In the genomic region with DNA sequence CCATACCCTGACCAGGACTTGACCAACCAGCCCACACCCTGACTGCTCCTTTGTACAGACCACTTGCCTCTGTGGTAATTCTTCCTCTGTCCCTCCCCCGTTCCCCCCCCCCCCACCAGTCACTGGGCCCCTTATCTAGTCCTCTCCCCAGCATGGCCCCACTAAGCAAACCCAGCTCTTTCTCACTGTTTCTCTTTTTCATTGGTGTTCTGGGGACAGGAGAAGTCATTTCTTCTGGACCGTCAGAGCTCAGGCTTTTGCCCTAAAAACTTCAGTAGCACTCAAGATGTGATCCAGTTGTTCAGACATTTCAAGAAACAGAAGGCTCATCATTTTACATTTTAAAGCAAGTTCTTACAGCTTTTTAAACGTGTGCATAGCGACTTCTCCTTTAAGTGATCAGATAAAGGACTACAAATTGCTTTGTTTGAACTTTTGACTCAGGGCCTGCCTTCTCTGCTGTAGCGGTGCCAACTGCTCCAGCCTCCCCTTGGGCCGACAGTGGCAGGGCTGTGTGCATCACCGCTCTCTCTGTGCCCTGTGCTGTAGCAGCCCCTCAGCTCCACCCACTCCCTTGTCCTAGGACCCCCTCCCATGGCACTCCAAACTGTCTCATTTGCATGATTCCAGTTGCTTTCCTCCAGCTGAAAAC, we compare ENCODE assay signal across 13 mouse cellular contexts. TPM values are rescaled to one million over a fixed set of nuclear protein-coding genes. Genes with fewer than 3 reads are reported as not detected.
DNase-seq lines count a peak whose midpoint lies in the region; ATAC-seq and TF ChIP-seq lines count a peak whose summit lies in the region.
"Had no signal": no experiment of that assay in that cellular context is flagged by ENCODE, and none has a peak within 500 bp of the region (broad histone marks: within the 10 kb centered on the region; RNA-seq: fewer than 3 reads in every experiment).

No protein-coding gene starts in this region.

- no peaks in the 10 kb centered on the region for H3K27me3 ChIP-seq in heart, adult 2 months (ENCODE audit: control insufficient read depth, insufficient read depth, low read length)
- H3K27me3 ChIP-seq in hindbrain, embryonic 16.5 days (replicated peaks; ENCODE audit: control insufficient read depth, insufficient read depth, low read length), result no peaks in the 10 kb centered on the region
- H3K27me3 ChIP-seq: hindbrain, embryonic 15.5 days; limb, embryonic 13.5 days; Patski had no signal

- no peak for TF ChIP-seq CTCF in heart, adult 2 months (IDR thresholded peaks at IDR 0.05)

- peak in 1 of 2 experiments; percentile 32 for DNase-seq in heart, adult 2 months
- no peak for DNase-seq in heart, postnatal 10 days
- DNase-seq in 3134 (ENCODE audit: extremely low read depth, insufficient read length, low spot score) (peak; percentile 63), liver (peak; percentile 67)
- peak; percentile 38 to 58 for DNase-seq in adrenal gland, postnatal 36 days
- DNase-seq in ovary, postnatal 10 days (ENCODE audit: low spot score), result no peak
- no peak for DNase-seq in left cerebral cortex, postnatal 36 days (ENCODE audit: low spot score in 2 of 2)
- DNase-seq: cerebellum, postnatal 36 days; thymus, postnatal 4 days had no signal

- intact Hi-C loops in heart, adult 2 months (cut with DNase I), result no loop called here
- intact Hi-C loops in heart, postnatal 10 days (cut with DNase I), result no loop called here
- intact Hi-C loops in left cerebral cortex, postnatal 36 days (cut with DNase I), result no loop called here

- peaks cover 11% of the 10 kb centered on the region for H3K4me1 ChIP-seq in heart, adult 2 months (ENCODE audit: control insufficient read depth, insufficient read depth, low read length)
- H3K4me1 ChIP-seq in hindbrain, embryonic 16.5 days (ENCODE audit: control insufficient read depth, insufficient read depth, low read depth, low read length), result no peaks in the 10 kb centered on the region
- H3K4me1 ChIP-seq: hindbrain, embryonic 15.5 days; limb, embryonic 13.5 days had no signal

- TF ChIP-seq POLR2A in heart, adult 2 months (IDR thresholded peaks at IDR 0.05; ENCODE audit: insufficient read depth, low read depth, low read length), result no peak

- no peak overlapping the region for H3K4me2 ChIP-seq in hindbrain, embryonic 16.5 days (ENCODE audit: low read length)
- H3K4me2 ChIP-seq: hindbrain, embryonic 15.5 days; limb, embryonic 13.5 days had no signal

- 26% methylated on average over 7 of the region's 7 CpGs for WGBS in heart, adult 2 months
- 35% methylated on average over 7 of the region's 7 CpGs for WGBS in hindbrain, embryonic 16.5 days

- H3K9me3 ChIP-seq in hindbrain, embryonic 16.5 days (ENCODE audit: control insufficient read depth, low read length), result no peaks in the 10 kb centered on the region
- H3K9me3 ChIP-seq: hindbrain, embryonic 15.5 days; limb, embryonic 13.5 days had no signal

- peak overlapping the region; percentile 54 for H3K27ac ChIP-seq in heart, adult 2 months
- H3K27ac ChIP-seq in hindbrain, embryonic 16.5 days (ENCODE audit: low read depth, low read length), result no peak overlapping the region
- H3K27ac ChIP-seq: hindbrain, embryonic 15.5 days; limb, embryonic 13.5 days had no signal

- 0 out of 2 replicates have a peak overlapping the region, but pooled peaks have one; percentile 17 for H3K9ac ChIP-seq in heart, adult 2 months (ENCODE audit: low read depth, low read length)
- H3K9ac ChIP-seq in hindbrain, embryonic 16.5 days (ENCODE audit: low read depth, low read length), result no peak overlapping the region
- H3K9ac ChIP-seq: hindbrain, embryonic 15.5 days; limb, embryonic 13.5 days had no signal

- no peaks in the 10 kb centered on the region for H3K36me3 ChIP-seq in heart, adult 2 months (ENCODE audit: control insufficient read depth, insufficient read depth, low read length)
- H3K36me3 ChIP-seq in hindbrain, embryonic 16.5 days (ENCODE audit: control insufficient read depth, insufficient read depth, low read length), result no peaks in the 10 kb centered on the region
- H3K36me3 ChIP-seq: hindbrain, embryonic 15.5 days; limb, embryonic 13.5 days had no signal

- no peak for TF ChIP-seq EP300 in heart, adult 2 months (IDR thresholded peaks at IDR 0.05; ENCODE audit: insufficient read depth, low read depth, low read length)

- no peak for ATAC-seq in hindbrain, embryonic 16.5 days
- ATAC-seq: Patski had no signal

- H3K4me3 ChIP-seq in heart, adult 2 months, result no peak overlapping the region
- H3K4me3 ChIP-seq in hindbrain, embryonic 16.5 days (ENCODE audit: low read length), result no peak overlapping the region
- H3K4me3 ChIP-seq: hindbrain, embryonic 15.5 days; limb, embryonic 13.5 days had no signal

- H3K79me2 ChIP-seq in heart, adult 2 months (replicated peaks; ENCODE audit: control insufficient read depth, insufficient read depth, low read length), result no peaks in the 10 kb centered on the region

RNA-seq across cellular contexts. Expression of a gene that starts 34.8 kb away (rescaled TPM):
- 10 to 100 TPM; 86.3 to 99.7 TPM for total RNA-seq in heart, adult 2 months (2021)
- polyA plus RNA-seq in heart, adult 2 months (2012; rRNA removed), result 30.2 and 52.4 TPM in 2 replicates
- 100 to 1,000 TPM; 135 to 147 TPM for total RNA-seq in heart, postnatal 10 days (2021)
- total RNA-seq in adrenal gland, postnatal 36 days (2021), result 100 to 1,000 TPM; 139 to 142 TPM
- polyA plus RNA-seq in hindbrain, embryonic 16.5 days (2015; fragmentation: Nextera tagmentation; extraction: Ambion mirVana), result 29.5 and 30.0 TPM in 2 replicates
- total RNA-seq in left cerebral cortex, postnatal 36 days (2021), result 100 to 1,000 TPM in 1 of 2 experiments, 10 to 100 TPM in 1; 98.1 to 119 TPM

Comparison
In these comparisons a context has a peak if more than half of its experiments do, and no peak if none do; other contexts are left out.
1. DNase-seq: peak in 3134 (single experiment), adrenal gland, postnatal 36 days (2 of 2) and liver (single experiment); none in heart, postnatal 10 days (0 of 2), ovary, postnatal 10 days (single experiment) and left cerebral cortex, postnatal 36 days (0 of 2).